Mouse (Mus musculus): ENCODE data around the gene Ndufaf2.

DNA sequence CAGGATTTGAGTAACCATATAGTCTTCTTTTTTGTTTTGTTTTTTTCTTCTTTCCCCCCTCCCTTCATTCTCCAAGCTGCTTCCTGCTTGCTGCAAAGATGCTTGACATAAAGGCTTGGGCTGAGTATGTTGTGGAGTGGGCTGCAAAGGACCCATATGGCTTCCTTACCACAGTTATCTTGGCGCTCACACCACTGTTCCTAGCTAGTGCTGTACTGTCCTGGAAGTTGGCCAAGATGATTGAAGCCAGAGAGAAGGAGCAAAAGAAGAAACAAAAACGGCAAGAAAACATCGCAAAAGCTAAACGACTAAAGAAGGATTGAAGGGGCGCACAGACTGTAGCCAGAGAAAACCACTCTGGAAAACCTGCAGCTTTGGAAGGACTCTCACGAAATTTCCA, 111.1 kb downstream of the Ndufaf2 start:
- TF ChIP-seq CTCF (conservative IDR thresholded peaks at IDR 0.05; ENCODE audit: low read length): no peak
- no peak for TF ChIP-seq POU5F1 (IDR thresholded peaks at IDR 0.05; ENCODE audit: borderline replicate concordance, low read length)

All from E14TG2a.4 (cell line).